Mouse (Mus musculus): ENCODE results near the gene Dot1l.

DNA sequence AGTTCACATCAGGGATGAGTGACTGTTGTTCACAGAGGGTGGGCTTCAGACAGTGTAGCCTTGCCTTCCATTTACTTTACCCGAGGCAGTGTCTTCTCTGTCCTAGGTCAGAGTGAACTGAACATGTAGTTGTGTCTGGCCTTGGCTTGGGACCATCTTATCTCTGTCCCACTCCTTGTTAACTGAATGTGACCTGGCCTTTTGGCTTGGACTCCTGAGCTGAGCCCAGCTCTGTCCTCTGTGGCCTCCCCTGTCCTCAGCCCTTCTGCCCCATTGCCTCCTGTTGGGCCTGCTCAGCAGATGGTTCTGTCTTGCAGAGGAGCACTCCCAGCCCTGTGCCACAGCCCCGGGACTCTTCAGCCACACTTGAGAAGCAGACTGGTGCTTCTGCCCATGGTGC lies 32.5 kb downstream of the Dot1l start:
- TF ChIP-seq TCF12 (IDR thresholded peaks at IDR 0.05; ENCODE audit: insufficient read depth, poor library complexity, severe bottlenecking) (no peak), E2F4 (IDR thresholded peaks at IDR 0.05; ENCODE audit: insufficient read depth) (no peak), POLR2A (IDR thresholded peaks at IDR 0.05; ENCODE audit: insufficient read length, low read depth) (no peak), MAX (IDR thresholded peaks at IDR 0.05; ENCODE audit: low read depth) (no peak), USF1 (IDR thresholded peaks at IDR 0.05; ENCODE audit: low read depth) (no peak), CEBPB (IDR thresholded peaks at IDR 0.05; ENCODE audit: insufficient read depth, poor library complexity, severe bottlenecking) (no peak)
